Mouse (Mus musculus) heart, embryonic 13.5 days (tissue): ENCODE data around the gene Rnf11. TPM values are rescaled to one million over a fixed set of nuclear protein-coding genes. Genes with fewer than 3 reads are reported as not detected.

Experiments
- ATAC-seq: fragments of 200-750 bp; cut with Nextera tagmentation; 2 replicates; pipeline ENCODE4 v1.8.0; 2017; ENCODE audit warnings: moderate TSS enrichment; ENCODE audit not compliant: insufficient number of reproducible peaks, low FRiP score, low TSS enrichment; ENCODE audit errors: extremely low read depth
- H3K27ac ChIP-seq: fragments of 300-500 bp; sonication (generic); replicated peaks from 2 replicates; pipeline ENCODE4 v1.5.1; 2015; ENCODE audit warnings: moderate library complexity, mild to moderate bottlenecking, inconsistent platforms
- H3K27me3 ChIP-seq: fragments of 300-500 bp; sonication (generic); replicated peaks from 2 replicates; pipeline ENCODE4 v1.6.1; 2015; ENCODE audit warnings: mild to moderate bottlenecking, inconsistent platforms
- H3K36me3 ChIP-seq: fragments of 300-500 bp; sonication (generic); 2 replicates; pipeline ENCODE4 v1.6.1; 2015; ENCODE audit warnings: mild to moderate bottlenecking, inconsistent platforms
- H3K4me1 ChIP-seq: fragments of 300-500 bp; sonication (generic); 2 replicates; pipeline ENCODE4 v1.6.1; 2015; ENCODE audit warnings: inconsistent platforms
- H3K4me2 ChIP-seq: fragments of 300-500 bp; sonication (generic); 2 replicates; pipeline ENCODE4 v1.6.1; 2015; ENCODE audit warnings: inconsistent platforms, mild to moderate bottlenecking, moderate library complexity
- H3K4me3 ChIP-seq: fragments of 300-500 bp; sonication (generic); 2 replicates; pipeline ENCODE4 v1.5.1; 2015; ENCODE audit warnings: moderate library complexity, mild to moderate bottlenecking, inconsistent platforms
- H3K9ac ChIP-seq: fragments of 300-500 bp; sonication (generic); 2 replicates; pipeline ENCODE4 v1.6.1; 2015; ENCODE audit warnings: inconsistent platforms, mild to moderate bottlenecking, moderate library complexity
- H3K9me3 ChIP-seq: fragments of 300-500 bp; sonication (generic); 2 replicates; pipeline ENCODE4 v1.6.1; 2016; ENCODE audit warnings: inconsistent platforms
- WGBS: fragments of 180-500 bp; shearing (Covaris S2); methylation state at CpG from one replicate; pipeline ENCODE4 v1.1.7; 2015; ENCODE audit warnings: mixed read lengths; 5-methylcytosine and 5-hydroxymethylcytosine counted together
- polyA plus RNA-seq: library from polyadenylated mRNA; unstranded; fragments of >200 nt; fragmentation: Nextera tagmentation; extraction: Ambion mirVana; gene quantifications from 2 replicates; pipeline ENCODE4 v1.2.1, GENCODE M21; 2015

Gene Rnf11
- polyA plus RNA-seq, 1 experiment from 2014 or later, result 42.6 TPM

DNA sequence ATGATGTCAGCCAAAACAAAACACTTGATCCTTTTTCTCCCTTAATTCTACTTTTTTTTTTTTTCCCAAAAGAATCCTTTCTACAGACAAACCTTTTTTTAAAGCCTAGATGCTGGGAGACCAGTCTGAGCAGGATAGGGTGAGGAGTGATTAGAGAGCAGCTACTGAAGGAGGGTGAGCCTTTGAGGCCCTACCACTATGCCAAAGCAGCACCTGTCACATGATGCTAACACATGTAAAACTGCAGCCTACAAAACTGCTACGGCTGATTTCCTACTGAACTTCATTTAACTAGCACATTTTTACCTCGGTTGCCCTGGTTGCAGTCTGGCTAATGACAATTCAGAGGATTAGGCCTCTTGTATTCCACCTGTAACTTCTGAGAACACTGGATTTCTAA is 39.6 kb downstream of the Rnf11 start:
- H3K4me2 ChIP-seq, result no peak overlapping the region; the same call in 1 of the 2 replicates
- no peak overlapping the region for H3K4me3 ChIP-seq
- no peak for ATAC-seq
- H3K36me3 ChIP-seq, result peaks cover 38% of the 10 kb centered on the region
- no peaks in the 10 kb centered on the region for H3K27me3 ChIP-seq
- 72% methylated on average over 2 of the region's 2 CpGs for WGBS
- H3K27ac ChIP-seq, result peak overlapping the region; percentile 69
- H3K9ac ChIP-seq, result peak overlapping the region; percentile 29; the same call in 1 of the 2 replicates
- peaks cover 77% of the 10 kb centered on the region for H3K4me1 ChIP-seq
- H3K9me3 ChIP-seq, result no peaks in the 10 kb centered on the region

DNA sequence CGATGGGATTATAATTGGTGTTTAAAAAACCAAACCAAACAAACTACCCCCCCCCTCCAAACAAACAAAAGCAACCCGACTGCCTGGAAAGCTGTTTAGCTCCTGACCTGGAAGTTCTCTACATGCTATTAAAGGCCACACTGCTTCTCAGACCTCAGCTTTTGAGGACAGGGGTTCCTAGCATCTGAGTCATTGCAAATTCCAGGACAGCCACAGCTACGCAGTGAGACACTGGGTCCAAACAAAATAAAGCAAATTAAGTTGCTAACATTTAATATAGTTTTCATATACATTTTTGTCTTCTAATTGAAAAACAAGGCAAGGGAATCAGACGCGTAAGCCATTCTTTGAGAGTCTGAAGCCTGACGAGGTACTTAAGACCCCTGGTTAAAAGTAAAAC is 40.1 kb downstream of the Rnf11 start:
- WGBS, result 76% methylated on average over 6 of the region's 6 CpGs
- H3K9me3 ChIP-seq, result no peaks in the 10 kb centered on the region
- peaks cover 78% of the 10 kb centered on the region for H3K4me1 ChIP-seq
- H3K36me3 ChIP-seq, result peaks cover 33% of the 10 kb centered on the region
- H3K27ac ChIP-seq, result peak overlapping the region; percentile 69; the same call in 1 of the 2 replicates
- no peak overlapping the region for H3K4me2 ChIP-seq
- no peak overlapping the region for H3K9ac ChIP-seq
- no peak for ATAC-seq
- no peak overlapping the region for H3K4me3 ChIP-seq
- no peaks in the 10 kb centered on the region for H3K27me3 ChIP-seq

DNA sequence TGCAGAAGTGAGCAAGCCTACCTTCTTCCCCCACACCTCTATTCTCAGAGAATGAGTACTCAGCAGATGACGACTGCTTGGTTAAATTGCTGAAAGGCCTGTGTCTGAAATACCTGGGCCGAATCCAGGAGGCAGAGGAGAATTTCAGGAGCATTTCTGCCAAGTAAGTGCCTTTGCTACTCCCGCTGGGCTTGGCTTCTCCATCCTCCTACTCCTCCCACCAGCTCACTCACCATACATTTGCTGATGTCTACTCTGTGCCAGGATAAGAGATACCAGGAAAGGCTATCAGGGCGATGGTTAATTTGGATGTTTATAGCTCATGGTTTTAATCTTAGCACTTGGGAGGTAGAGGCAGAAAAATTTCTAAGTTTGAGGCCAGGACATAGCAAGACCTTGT is 41.9 kb downstream of the Rnf11 start:
- peak overlapping the region; percentile 32 for H3K27ac ChIP-seq
- H3K4me1 ChIP-seq, result peaks cover 75% of the 10 kb centered on the region
- peaks cover 38% of the 10 kb centered on the region for H3K36me3 ChIP-seq
- H3K4me2 ChIP-seq, result no peak overlapping the region
- ATAC-seq, result no peak
- no peak overlapping the region for H3K4me3 ChIP-seq
- H3K9ac ChIP-seq, result no peak overlapping the region
- no peaks in the 10 kb centered on the region for H3K9me3 ChIP-seq
- 59% methylated on average over 4 of the region's 4 CpGs for WGBS
- H3K27me3 ChIP-seq, result no peaks in the 10 kb centered on the region

DNA sequence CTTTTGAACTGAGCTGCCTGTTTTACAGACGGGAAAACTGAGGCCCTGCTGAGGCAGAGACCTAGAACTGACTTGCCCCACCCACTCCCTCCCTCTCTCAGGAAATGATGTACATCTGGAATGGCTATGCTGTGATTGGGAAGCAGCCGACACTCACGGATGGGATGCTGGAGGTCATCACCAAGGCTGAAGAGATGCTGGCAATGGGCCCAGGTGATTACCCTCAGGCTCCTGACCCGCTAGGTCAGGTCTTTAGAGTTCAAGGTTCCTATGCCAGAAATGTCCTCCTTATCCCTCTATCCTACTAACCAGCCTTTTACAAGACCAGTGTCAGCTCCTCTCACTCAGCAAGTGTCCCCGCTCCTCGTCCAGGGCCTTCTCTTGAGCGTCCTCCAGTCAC is 42.4 kb downstream of the Rnf11 start:
- Histone ChIP-seq H3K4me3 (no peak overlapping the region), H3K9ac (no peak overlapping the region), H3K4me2 (no peak overlapping the region), H3K9me3 (no peaks in the 10 kb centered on the region), H3K27ac (no peak overlapping the region; the same call in 1 of the 2 replicates), H3K4me1 (peaks cover 75% of the 10 kb centered on the region), H3K36me3 (peaks cover 38% of the 10 kb centered on the region), H3K27me3 (no peaks in the 10 kb centered on the region)
- WGBS, result 79% methylated on average over 7 of the region's 7 CpGs
- ATAC-seq, result no peak

DNA sequence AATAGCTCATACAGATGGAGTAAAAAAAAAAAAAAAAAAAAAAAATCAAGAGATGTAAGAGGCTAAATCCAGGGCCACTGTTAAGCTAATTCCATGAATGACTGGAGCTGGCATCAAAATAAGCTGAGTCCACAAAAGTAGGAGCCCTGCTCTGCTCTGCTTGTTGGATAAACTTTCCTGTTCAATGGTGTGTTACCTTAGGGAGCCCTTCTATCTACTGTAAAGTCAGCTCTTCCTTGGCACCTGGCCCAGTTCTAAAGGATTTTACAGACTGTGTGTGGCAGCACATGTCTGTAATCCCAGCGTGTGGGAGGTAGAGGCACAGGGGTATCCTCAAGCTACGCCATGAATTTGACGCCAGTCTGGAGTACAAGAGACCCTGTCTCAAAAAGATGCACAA is 43.5 kb downstream of the Rnf11 start:
- no peak for ATAC-seq
- H3K27me3 ChIP-seq, result no peaks in the 10 kb centered on the region
- no peak overlapping the region for H3K4me3 ChIP-seq
- H3K27ac ChIP-seq, result no peak overlapping the region
- peaks cover 64% of the 10 kb centered on the region for H3K4me1 ChIP-seq
- no peak overlapping the region for H3K4me2 ChIP-seq
- H3K9ac ChIP-seq, result no peak overlapping the region
- H3K36me3 ChIP-seq, result peaks cover 38% of the 10 kb centered on the region
- 87% methylated on average over 3 of the region's 3 CpGs for WGBS
- H3K9me3 ChIP-seq, result no peaks in the 10 kb centered on the region

DNA sequence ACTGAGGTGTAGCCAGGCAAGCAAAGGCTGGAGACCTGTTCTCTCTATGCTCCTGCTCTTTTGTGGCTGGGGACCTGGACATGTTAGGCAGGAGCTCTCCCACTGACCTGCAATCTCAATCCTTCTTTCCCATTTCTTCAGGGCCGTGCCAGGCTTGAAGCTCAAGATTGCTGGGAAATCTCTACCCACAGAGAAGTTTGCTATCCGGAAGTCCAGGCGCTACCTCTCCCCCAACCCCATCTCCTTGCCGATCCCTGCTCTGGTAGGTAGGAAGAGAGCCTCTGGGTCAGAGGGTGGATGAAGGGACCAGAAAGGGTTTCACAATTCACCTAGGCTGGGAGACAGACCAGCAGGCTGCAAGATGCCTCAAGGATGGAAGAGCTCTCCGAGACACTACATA is 44.1 kb downstream of the Rnf11 start:
- Histone ChIP-seq H3K4me3 (no peak overlapping the region), H3K9me3 (no peaks in the 10 kb centered on the region), H3K9ac (no peak overlapping the region), H3K27me3 (no peaks in the 10 kb centered on the region), H3K27ac (no peak overlapping the region), H3K4me2 (no peak overlapping the region), H3K36me3 (peaks cover 42% of the 10 kb centered on the region), H3K4me1 (peaks cover 58% of the 10 kb centered on the region)
- no peak for ATAC-seq
- WGBS, result 93% methylated on average over 5 of the region's 5 CpGs

DNA sequence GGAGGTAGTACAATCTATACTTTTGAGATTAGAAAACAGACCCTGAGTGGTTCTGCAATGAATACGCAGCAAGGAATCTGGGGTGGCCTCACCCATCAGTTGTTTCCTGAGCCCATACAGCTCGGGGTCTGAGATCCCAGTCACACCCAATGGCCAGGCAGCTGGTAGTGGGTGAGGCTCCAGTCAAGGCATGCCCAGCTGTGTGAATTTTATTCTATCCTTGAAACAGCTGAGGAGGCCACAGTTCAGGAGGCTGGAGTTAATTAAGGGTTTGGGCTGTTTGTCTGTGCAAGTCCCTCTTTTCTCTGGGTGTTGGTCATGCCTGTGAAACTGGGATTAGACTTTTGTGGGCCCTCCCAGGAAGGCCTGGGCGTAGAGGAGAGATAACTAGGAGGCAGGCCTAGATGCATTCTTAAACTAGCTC is 44.7 kb downstream of the Rnf11 start:
- Histone ChIP-seq H3K36me3 (peaks cover 42% of the 10 kb centered on the region), H3K4me1 (peaks cover 52% of the 10 kb centered on the region), H3K9me3 (no peaks in the 10 kb centered on the region), H3K27me3 (no peaks in the 10 kb centered on the region), H3K27ac (peak overlapping the region; percentile 45; the same call in 1 of the 2 replicates), H3K4me2 (no peak overlapping the region), H3K9ac (peak overlapping the region; percentile 40; the same call in 1 of the 2 replicates), H3K4me3 (no peak overlapping the region)
- ATAC-seq, result no peak
- 49% methylated on average over 3 of the region's 3 CpGs for WGBS

DNA sequence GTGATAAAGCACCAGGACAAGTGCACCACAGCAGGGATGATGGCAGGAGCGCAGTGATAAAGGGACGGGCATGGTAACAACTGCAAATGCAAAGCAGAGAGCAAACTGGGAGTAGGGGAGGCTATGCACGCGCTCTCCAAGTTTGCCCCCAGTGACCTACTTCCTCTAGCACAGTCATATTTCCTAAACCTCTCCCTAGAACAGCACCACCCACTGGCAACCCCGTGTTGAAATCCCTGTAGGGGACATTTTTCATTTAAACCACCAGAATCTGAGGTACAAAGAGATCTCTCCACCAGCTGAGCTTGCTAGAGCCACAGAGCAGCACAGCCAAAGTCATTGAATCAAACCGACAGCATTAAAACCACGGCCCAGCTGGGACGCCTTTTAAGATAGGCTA is 45.4 kb downstream of the Rnf11 start:
- 74% methylated on average over 8 of the region's 8 CpGs for WGBS
- no peaks in the 10 kb centered on the region for H3K27me3 ChIP-seq
- H3K36me3 ChIP-seq, result peaks cover 38% of the 10 kb centered on the region
- ATAC-seq, result no peak
- no peak overlapping the region for H3K9ac ChIP-seq
- H3K4me1 ChIP-seq, result peaks cover 52% of the 10 kb centered on the region
- H3K4me3 ChIP-seq, result no peak overlapping the region
- H3K4me2 ChIP-seq, result no peak overlapping the region
- H3K27ac ChIP-seq, result peak overlapping the region; percentile 45; the same call in 1 of the 2 replicates
- no peaks in the 10 kb centered on the region for H3K9me3 ChIP-seq

DNA sequence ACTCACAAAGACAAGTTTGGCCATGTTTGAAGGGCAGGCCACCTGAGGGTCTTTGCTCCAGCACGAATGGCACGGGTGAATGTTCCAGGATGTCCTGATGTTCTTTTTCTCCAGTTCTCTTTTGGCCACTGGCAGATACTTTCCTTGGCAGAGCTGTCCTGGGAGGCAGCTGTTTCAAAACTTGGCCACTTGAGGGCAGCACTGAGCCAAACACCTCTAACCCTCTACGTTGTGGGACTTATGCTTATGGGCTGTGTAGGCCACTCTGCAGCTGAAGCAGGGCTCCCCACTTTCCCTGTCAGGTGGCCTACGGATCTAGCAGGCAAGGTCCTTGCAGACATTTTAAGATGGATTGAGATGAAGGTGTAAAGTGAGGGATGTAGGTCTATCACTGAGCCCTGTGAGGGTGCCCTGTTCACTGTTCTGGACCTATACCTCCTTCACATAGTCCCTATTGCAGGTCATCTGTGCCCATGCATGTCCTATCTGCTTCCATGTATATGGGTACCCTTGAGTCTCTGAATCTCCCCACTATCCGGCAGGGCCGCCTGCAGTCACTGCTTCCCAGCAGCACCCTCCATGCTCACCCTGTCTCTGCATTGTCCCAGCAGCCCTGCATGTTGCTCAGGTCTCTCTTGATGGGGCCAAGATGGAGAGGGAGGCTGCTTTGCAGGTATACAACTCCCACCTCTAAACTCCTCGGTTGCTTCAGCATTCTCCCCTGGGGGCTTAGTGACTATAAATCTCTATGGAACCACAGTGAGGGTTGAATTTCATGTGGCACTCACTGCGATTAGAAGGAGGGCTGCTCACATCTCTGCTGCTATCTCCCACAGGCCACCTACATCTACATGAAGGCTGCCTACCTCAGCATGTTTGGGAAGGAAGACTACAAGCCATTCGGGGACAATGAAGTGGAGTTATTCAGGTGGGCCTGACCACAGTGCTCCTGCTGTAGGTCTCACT is 46.3 kb downstream of the Rnf11 start:
- ATAC-seq, result peak; percentile 22; the same call in 1 of the 2 replicates
- Histone ChIP-seq H3K4me1 (peaks cover 52% of the 10 kb centered on the region), H3K27me3 (no peaks in the 10 kb centered on the region), H3K27ac (no peak overlapping the region), H3K4me3 (no peak overlapping the region), H3K36me3 (peaks cover 29% of the 10 kb centered on the region), H3K4me2 (no peak overlapping the region), H3K9me3 (no peaks in the 10 kb centered on the region), H3K9ac (no peak overlapping the region)
- WGBS, result 50% methylated on average over 9 of the region's 9 CpGs

DNA sequence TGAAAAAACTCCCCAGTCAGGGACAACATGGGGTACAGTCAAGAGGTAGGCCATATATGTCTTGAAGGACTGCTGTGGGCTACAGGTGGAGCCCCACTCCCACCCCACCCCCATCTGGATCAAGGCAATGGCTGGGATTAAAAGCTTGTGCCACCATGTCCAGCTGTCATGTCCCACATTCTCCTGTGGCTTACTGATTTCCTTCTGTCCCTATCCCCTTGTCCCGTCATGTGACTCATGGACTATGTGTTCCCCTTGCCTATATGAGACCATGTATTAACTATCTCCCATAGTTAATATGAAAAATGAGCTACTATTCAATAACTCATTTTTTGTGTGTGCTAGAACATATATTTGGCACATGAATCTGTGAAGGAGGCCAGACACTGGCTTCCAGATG is 50.3 kb downstream of the Rnf11 start:
- Histone ChIP-seq H3K4me2 (no peak overlapping the region), H3K9ac (no peak overlapping the region), H3K27me3 (no peaks in the 10 kb centered on the region), H3K36me3 (peaks cover 8% of the 10 kb centered on the region; the same call in 1 of the 2 replicates), H3K27ac (no peak overlapping the region), H3K9me3 (no peaks in the 10 kb centered on the region), H3K4me3 (no peak overlapping the region), H3K4me1 (peaks cover 46% of the 10 kb centered on the region)
- WGBS, result 96% methylated on average over 1 of the region's 1 CpGs
- ATAC-seq, result no peak

DNA sequence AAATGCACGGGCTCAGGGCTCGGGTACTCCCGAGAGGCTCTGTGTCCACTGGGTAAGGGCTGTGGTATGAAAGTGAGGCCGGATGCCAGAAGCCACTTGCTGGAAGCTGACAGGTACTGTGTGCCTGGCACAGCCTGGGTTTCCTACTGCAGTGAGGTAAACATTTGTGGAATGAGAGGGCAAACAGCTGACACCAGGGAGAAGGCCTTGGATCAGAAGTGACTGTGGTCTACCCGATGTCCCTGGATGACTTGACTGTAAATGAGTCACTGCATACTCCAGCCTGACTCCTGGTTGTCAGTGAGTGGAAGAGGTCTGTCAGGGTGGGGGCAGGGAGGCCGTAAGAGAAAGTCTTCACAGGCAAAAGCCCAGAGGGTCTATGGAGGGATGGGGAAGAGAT is 50.9 kb downstream of the Rnf11 start:
- 50% methylated on average over 6 of the region's 6 CpGs for WGBS
- H3K4me3 ChIP-seq, result no peak overlapping the region
- peaks cover 39% of the 10 kb centered on the region for H3K4me1 ChIP-seq
- H3K27ac ChIP-seq, result peak overlapping the region; percentile 29; the same call in 1 of the 2 replicates
- no peaks in the 10 kb centered on the region for H3K27me3 ChIP-seq
- H3K9ac ChIP-seq, result peak overlapping the region; percentile 2; the same call in 1 of the 2 replicates
- H3K4me2 ChIP-seq, result no peak overlapping the region
- H3K9me3 ChIP-seq, result no peaks in the 10 kb centered on the region
- ATAC-seq, result no peak
- H3K36me3 ChIP-seq, result peaks cover 7% of the 10 kb centered on the region; the same call in 1 of the 2 replicates
